Mouse (Mus musculus): Measurements from ENCODE around the gene Ptges2. TPM values are rescaled to one million over a fixed set of nuclear protein-coding genes. Genes with fewer than 3 reads are reported as not detected.

The Ptges2 gene
- 5.7 to 12.4 TPM (median 10.7 TPM) in 4 replicates for total RNA-seq (2023; ENCODE audit: inconsistent age)

DNA sequence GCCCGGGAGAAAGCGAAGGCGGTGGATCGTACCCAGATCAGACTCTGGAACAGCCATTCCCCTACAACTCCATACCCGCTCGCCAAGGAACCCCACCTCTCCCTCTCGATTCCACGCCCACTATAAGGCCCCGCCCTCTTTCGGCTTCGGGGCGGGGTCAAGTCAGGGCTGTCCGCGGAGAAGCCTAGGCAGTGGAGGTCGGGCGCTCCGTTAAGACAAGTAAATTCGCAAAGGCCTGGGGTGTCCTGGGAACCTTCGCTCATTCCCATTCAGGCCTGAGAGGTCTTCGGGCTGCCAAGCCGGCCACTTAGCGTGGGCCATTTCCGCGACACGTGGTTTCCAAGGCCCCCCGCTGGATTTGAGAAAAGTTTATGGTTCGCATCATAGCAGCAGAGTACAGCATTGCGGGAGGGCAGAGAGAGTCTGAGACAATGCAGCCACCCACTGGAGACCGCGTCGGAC is at the start of gene Ptges2:
Ptges2 (plus strand) TSS at position 413 of the 462 bp plus-strand sequence.

DNA sequence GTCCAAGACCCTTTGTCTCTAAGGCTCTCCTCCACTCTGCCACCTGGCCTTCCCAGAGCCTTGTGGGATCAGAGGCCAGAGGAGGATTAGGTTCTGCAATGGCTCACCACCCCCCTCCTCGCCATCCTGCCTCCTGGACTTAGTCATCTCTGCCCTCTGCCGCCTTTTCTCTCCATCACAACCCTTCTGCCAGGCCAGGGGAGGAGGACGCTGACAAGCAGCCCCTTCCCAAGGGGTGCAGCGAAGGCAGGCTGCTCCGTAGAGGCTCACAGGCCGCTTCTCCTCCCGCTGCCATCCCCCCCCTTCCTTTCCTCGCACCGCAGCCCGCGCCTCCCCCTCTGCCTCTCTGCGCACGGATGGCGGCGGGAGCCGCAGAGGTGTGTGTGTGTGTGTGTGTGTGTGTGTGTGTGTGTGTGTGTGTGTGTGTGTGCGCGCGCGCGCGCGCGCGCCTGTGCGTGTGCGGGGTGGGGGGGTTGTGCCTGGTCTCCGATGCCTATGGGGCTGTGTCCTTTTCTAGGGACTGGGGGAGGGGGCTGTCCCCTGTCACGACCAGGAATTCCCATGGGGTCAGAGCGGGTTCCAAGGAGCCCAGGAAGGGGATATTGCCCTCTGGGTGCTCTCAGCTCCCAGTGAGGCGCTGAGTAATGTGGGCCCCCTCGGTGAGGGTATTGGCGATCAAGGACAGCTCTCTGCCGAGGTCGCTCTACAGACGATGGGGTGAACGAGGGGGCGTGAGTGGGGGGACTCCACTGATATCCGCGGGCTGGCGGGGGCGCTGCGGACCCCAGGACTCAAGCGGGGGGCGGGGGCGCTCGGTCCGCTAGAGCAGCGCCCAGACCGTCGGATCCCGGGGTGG is 43.3 kb upstream of the Ptges2 start, which contains the start of gene Ciz1:
Ciz1 (plus strand) TSS at position 177 of the 856 bp plus-strand sequence.

GRCm38 (mm10) chr2:32353007-32353542 is 42.6 kb upstream of the Ptges2 start, which contains the start of gene Dnm1:
Gene Dnm1 (minus strand): TSS chr2:32353338.

DNA sequence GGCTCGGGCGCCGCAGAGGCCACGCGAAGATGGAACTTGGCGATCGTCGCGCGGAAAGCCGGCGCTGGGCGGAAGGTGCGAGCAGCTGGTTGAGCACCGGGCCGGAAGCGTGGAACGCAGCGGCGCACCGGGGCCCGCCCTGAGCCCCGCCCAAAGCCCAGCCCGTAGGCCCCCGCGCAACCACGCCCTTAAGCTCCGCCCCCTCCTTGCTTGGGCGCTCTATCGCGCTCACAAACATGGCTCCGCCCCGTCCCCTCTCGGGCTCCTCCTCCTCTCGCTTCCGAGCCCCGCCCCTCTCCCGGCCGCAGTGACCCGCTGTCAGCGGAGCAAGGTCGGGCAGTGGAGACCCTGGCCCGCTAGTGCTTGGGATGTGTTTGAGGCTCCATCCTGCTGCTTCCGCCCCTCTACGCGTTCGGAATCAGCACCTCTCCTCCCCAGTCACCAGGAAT is 13.9 kb upstream of the Ptges2 start, which contains the start of gene 1110008P14Rik:
1110008P14Rik (minus strand) TSS at position 164 of the 449 bp plus-strand sequence.

DNA sequence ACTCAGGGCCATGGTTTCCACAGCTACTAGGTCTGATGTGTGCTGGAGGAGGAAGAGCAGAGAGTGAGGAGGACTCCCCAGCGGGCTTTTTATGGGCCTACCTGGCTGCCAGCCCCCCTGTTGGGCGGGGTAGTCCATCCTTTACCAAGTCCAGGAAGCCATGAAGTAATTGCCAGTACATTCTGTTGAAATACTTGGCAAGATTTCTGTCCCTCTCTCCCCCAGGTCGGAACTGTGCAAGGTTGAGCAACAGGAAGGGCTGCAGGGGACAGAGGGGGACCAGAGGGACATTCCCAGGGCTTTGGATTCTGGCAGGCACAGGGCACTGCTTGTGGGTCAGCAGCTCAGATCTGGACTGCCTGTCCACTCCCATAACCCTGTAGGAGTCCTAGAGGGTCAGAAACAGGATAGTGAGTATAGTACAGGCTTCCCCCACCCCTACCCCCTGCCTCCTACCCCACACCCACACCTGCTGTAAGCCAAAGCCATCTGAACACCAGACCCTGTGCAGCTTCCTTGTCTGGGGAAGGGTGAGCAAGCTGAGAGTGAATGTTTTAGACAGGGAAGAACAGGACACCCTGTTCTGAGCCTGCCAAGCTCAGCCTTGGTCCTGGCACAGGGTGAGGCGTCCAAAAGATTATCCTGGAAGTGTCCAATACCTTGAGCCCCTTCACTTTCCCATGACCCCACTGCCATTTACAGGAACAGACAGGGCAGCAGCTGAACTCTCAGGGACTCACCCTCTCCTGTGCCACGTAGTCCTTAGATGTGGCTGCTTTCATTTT is 7.8 kb upstream of the Ptges2 start, which contains the start of gene Lcn2:
Lcn2 (minus strand) TSS at position 547 of the 785 bp plus-strand sequence.

DNA sequence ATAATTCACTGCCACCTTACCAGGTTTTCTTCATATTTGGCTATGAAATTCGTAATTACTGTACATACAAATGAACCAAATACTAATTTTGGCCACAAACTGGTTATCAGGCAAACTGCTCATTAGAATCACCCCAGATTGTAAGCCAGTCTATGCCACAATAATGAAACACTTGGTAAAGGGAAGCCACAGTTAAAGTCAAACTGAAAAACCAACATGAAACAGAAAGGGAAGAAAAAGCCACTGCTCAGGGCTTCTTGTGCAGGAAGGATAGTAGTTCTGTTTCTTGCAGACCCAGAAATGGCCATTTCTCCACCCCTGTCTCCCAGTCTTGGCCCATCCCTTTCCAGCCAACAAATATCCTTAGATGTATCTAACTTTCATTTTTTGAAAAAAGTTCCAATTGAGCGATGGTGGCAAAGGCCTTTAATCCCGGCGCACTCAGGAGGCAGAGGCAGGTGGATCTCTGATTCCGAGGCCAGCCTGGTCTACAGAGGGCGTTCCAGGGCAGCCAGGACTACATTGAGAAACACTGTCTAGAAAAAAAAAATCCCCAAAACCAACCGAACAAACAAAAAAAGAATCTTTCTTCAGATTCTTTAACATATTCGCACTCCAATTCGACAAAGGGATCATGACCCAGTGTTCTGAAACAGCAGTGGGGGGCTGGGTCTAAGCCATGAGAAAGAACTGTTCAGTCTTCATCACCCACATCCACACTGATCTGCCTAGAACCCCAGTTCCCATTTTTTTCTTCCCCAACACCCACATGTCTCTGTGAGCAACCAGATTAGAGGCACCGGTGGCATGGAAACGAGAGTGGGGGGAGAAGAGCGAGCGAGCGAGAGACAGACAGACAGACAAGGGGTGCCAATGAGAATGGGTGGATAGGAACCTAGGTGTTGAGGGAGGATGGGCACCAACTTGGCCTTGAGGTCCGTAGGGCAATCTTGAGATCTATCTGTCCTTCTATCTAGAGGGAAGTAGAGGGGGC is 54.4 kb downstream of the Ptges2 start, which contains the start of gene Naif1:
Naif1 (plus strand) TSS at position 697 of the 994 bp plus-strand sequence.

GRCm38 (mm10) chr2:32450881-32451844 is 55.5 kb downstream of the Ptges2 start, which contains the start of gene Slc25a25:
Gene Slc25a25 (minus strand): TSS chr2:32451445.

Other genes with a start within 250 kb of the Ptges2 start
- 89.7 to 94.7 TPM (median 92.9 TPM) in 4 replicates for gene Prrc2b, start 244.8 kb upstream of the Ptges2 start, total RNA-seq (2023; ENCODE audit: inconsistent age)
- gene Pomt1, start 159.3 kb upstream of the Ptges2 start, total RNA-seq (2023; ENCODE audit: inconsistent age): 17.6 to 21.2 TPM (median 19.9 TPM) in 4 replicates
- 109 to 127 TPM (median 120 TPM) in 4 replicates for gene Uck1, start 135.7 kb upstream of the Ptges2 start, total RNA-seq (2023; ENCODE audit: inconsistent age)
- gene Golga2, start 108.5 kb upstream of the Ptges2 start, total RNA-seq (2023; ENCODE audit: inconsistent age): 56.2 to 71.6 TPM (median 64.4 TPM) in 4 replicates
- 88.2 to 99.8 TPM (median 91.9 TPM) in 4 replicates for gene Swi5, start 107.8 kb upstream of the Ptges2 start, total RNA-seq (2023; ENCODE audit: inconsistent age)
- 126 to 147 TPM (median 133 TPM) in 4 replicates for gene Ciz1, start 43.6 kb upstream of the Ptges2 start, total RNA-seq (2023; ENCODE audit: inconsistent age)
- gene Dnm1, start 42.6 kb upstream of the Ptges2 start, total RNA-seq (2023; ENCODE audit: inconsistent age): not detected in 4 replicates
- gene 1110008P14Rik, start 14.0 kb upstream of the Ptges2 start, total RNA-seq (2023; ENCODE audit: inconsistent age): 46.4 to 54.8 TPM (median 49.3 TPM) in 4 replicates
- gene Lcn2, start 7.6 kb upstream of the Ptges2 start, total RNA-seq (2023; ENCODE audit: inconsistent age): 0.93 to 1.2 TPM (median 1.0 TPM) in 3 of 4 replicates, not detected in the other
- gene Naif1, start 54.6 kb downstream of the Ptges2 start, total RNA-seq (2023; ENCODE audit: inconsistent age): 4.0 to 5.6 TPM (median 4.4 TPM) in 4 replicates
- 34.7 to 41.9 TPM (median 39.7 TPM) in 4 replicates for gene Slc25a25, start 55.5 kb downstream of the Ptges2 start, total RNA-seq (2023; ENCODE audit: inconsistent age)
- 61.5 to 65.8 TPM (median 63.9 TPM) in 4 replicates for gene Fam102a, start 139.4 kb downstream of the Ptges2 start, total RNA-seq (2023; ENCODE audit: inconsistent age)
- gene Dpm2, start 175.0 kb downstream of the Ptges2 start, total RNA-seq (2023; ENCODE audit: inconsistent age): 66.0 to 73.0 TPM (median 69.5 TPM) in 4 replicates
- 0.64 to 0.84 TPM (median 0.79 TPM) in 4 replicates for gene Pip5kl1, start 178.9 kb downstream of the Ptges2 start, total RNA-seq (2023; ENCODE audit: inconsistent age)
- gene 9430097D07Rik, start 179.8 kb downstream of the Ptges2 start, total RNA-seq (2023; ENCODE audit: inconsistent age): not detected in 4 replicates
- 60.4 to 66.2 TPM (median 64.5 TPM) in 4 replicates for gene St6galnac4, start 191.2 kb downstream of the Ptges2 start, total RNA-seq (2023; ENCODE audit: inconsistent age)
- gene St6galnac6, start 203.8 kb downstream of the Ptges2 start, total RNA-seq (2023; ENCODE audit: inconsistent age): 7.2 to 13.8 TPM (median 9.2 TPM) in 4 replicates
- 0.26 to 1.2 TPM (median 0.62 TPM) in 4 replicates for gene Ak1, start 225.9 kb downstream of the Ptges2 start, total RNA-seq (2023; ENCODE audit: inconsistent age)

Data from B cell, adult (primary cell).